In genomic region chr15:48976583-48976982, GRCm38 (mm10) we compare ENCODE assay signal across 16 mouse cellular contexts.
"Had no signal": no experiment of that assay in that cellular context is flagged by ENCODE, and none has a peak within 500 bp of the region (broad histone marks: within the 10 kb centered on the region; RNA-seq: fewer than 3 reads in every experiment).

No protein-coding gene starts in this region.

- H3K9ac ChIP-seq: neural tube, embryonic 13.5 days; neural tube, embryonic 15.5 days; stomach, embryonic 15.5 days had no signal

- H3K27me3 ChIP-seq: neural tube, embryonic 13.5 days; neural tube, embryonic 15.5 days; stomach, embryonic 15.5 days had no signal

- H3K9me3 ChIP-seq: neural tube, embryonic 13.5 days; neural tube, embryonic 15.5 days; stomach, embryonic 15.5 days had no signal

- H3K36me3 ChIP-seq: neural tube, embryonic 13.5 days; neural tube, embryonic 15.5 days; stomach, embryonic 15.5 days had no signal

- H3K4me3 ChIP-seq: neural tube, embryonic 13.5 days; neural tube, embryonic 15.5 days; stomach, embryonic 15.5 days had no signal

- DNase-seq: retina, postnatal 1 day; right cerebral cortex, adult 18-20 months; right cerebral cortex, postnatal 14 days; right cerebral cortex, postnatal 25 days; right cerebral cortex, postnatal 4 days; spleen, adult 18-20 months; thymus, adult 18-20 months; thymus, adult 2 months; thymus, postnatal 14 days; thymus, postnatal 25 days; thymus, postnatal 36 days; thymus, postnatal 4 days had no signal

- H3K27ac ChIP-seq: neural tube, embryonic 13.5 days; neural tube, embryonic 15.5 days; stomach, embryonic 15.5 days; stomach, postnatal 0 days had no signal

- H3K4me1 ChIP-seq: neural tube, embryonic 13.5 days; neural tube, embryonic 15.5 days; stomach, embryonic 15.5 days had no signal

- H3K4me2 ChIP-seq: neural tube, embryonic 13.5 days; neural tube, embryonic 15.5 days; stomach, embryonic 15.5 days had no signal
